Mouse (Mus musculus) ES-Bruce4 (cell line): ENCODE data around the gene Pkd2. TPM values are rescaled to one million over a fixed set of nuclear protein-coding genes. Genes with fewer than 3 reads are reported as not detected.

Source experiments
- H3K27ac ChIP-seq: 2 replicates; pipeline ENCODE4 v1.5.1; 2012; ENCODE audit warnings: low read length, inconsistent platforms; ENCODE audit not compliant: insufficient read depth
- H3K27me3 ChIP-seq: 2 replicates; pipeline ENCODE4 v1.6.1; 2012; ENCODE audit warnings: mild to moderate bottlenecking, low read length, inconsistent platforms; ENCODE audit not compliant: control insufficient read depth, poor library complexity, insufficient read depth, severe bottlenecking
- H3K36me3 ChIP-seq: 2 replicates; pipeline ENCODE4 v1.6.1; 2012; ENCODE audit warnings: inconsistent platforms, mild to moderate bottlenecking, low read length, moderate library complexity; ENCODE audit not compliant: control insufficient read depth, poor library complexity, insufficient read depth, severe bottlenecking
- H3K4me1 ChIP-seq: one replicate; pipeline ENCODE4 v1.8.1; 2011; ENCODE audit warnings: low read length; ENCODE audit not compliant: control insufficient read depth, insufficient read depth
- H3K4me3 ChIP-seq: 2 replicates; pipeline ENCODE4 v1.5.1; 2011; ENCODE audit warnings: low read depth, mild to moderate bottlenecking, low read length
- H3K9ac ChIP-seq: 2 replicates; pipeline ENCODE4 v1.6.1; 2012; ENCODE audit warnings: low read depth, mild to moderate bottlenecking, inconsistent platforms; ENCODE audit not compliant: poor library complexity, severe bottlenecking
- H3K9me3 ChIP-seq: replicated peaks from 2 replicates; pipeline ENCODE4 v1.6.1; 2012; ENCODE audit warnings: mild to moderate bottlenecking, low read length, inconsistent platforms; ENCODE audit not compliant: control insufficient read depth, poor library complexity, insufficient read depth, severe bottlenecking
- CTCF ChIP-seq: IDR thresholded peaks from one replicate; pipeline ENCODE4 v1.8.1; 2011; ENCODE audit warnings: low read depth, low read length
- EP300 ChIP-seq: IDR thresholded peaks from 2 replicates; pipeline ENCODE4 v1.6.1; 2011; ENCODE audit warnings: low read depth, low read length; ENCODE audit not compliant: insufficient read depth
- POLR2A ChIP-seq: IDR thresholded peaks from one replicate; pipeline ENCODE4 v1.8.1; 2011; ENCODE audit warnings: low read length; ENCODE audit not compliant: insufficient read depth
- polyA plus RNA-seq: library from polyadenylated mRNA; stranded (reverse); fragments of >200 nt; gene quantifications from 2 replicates; pipeline ENCODE4 v1.2.4, GENCODE M21; 2011; ENCODE audit warnings: low read depth; ENCODE audit not compliant: missing spikeins, insufficient read depth, insufficient read length

The Pkd2 gene
- polyA plus RNA-seq, 1 experiment = 21.0 TPM

DNA sequence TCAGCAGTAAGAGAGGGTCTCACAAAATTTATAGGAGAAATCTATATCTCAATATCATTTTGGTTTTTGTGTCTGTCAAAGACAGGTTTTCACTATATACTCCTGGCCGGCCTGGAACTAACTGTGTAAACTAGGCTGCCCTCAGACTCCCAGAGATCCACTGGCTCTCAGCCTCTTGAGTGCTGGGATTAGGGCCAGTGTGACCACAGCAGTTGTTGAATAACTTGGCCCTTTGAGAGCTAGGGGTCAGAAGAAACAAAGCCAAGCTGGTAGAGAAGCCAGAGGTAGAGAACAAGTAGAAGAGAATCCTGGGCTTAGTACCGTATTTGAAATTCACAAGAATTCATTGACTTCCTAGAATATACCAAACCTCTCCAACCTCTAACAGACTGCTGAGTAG lies 45.6 kb downstream of the Pkd2 start:
- no peaks in the 10 kb centered on the region for H3K4me1 ChIP-seq
- H3K36me3 ChIP-seq = peaks cover under 1% of the 10 kb centered on the region; the same call in 1 of the 2 replicates
- no peak overlapping the region for H3K9ac ChIP-seq
- no peaks in the 10 kb centered on the region for H3K27me3 ChIP-seq
- H3K27ac ChIP-seq = no peak overlapping the region
- TF ChIP-seq EP300 = no peak
- TF ChIP-seq POLR2A = no peak
- no peak for TF ChIP-seq CTCF
- no peak overlapping the region for H3K4me3 ChIP-seq
- no peaks in the 10 kb centered on the region for H3K9me3 ChIP-seq

GRCm38 (mm10) chr5:104507829-104508194 lies 48.6 kb downstream of the Pkd2 start:
- Histone ChIP-seq H3K27ac (no peak overlapping the region), H3K4me3 (no peak overlapping the region; the same call in 1 of the 2 replicates), H3K9me3 (no peaks in the 10 kb centered on the region), H3K27me3 (no peaks in the 10 kb centered on the region), H3K4me1 (no peaks in the 10 kb centered on the region), H3K9ac (peak overlapping the region; percentile 89; the same call in 1 of the 2 replicates), H3K36me3 (no peaks in the 10 kb centered on the region; the same call in 1 of the 2 replicates)
- no peak for TF ChIP-seq POLR2A
- TF ChIP-seq EP300 = no peak
- no peak for TF ChIP-seq CTCF

DNA sequence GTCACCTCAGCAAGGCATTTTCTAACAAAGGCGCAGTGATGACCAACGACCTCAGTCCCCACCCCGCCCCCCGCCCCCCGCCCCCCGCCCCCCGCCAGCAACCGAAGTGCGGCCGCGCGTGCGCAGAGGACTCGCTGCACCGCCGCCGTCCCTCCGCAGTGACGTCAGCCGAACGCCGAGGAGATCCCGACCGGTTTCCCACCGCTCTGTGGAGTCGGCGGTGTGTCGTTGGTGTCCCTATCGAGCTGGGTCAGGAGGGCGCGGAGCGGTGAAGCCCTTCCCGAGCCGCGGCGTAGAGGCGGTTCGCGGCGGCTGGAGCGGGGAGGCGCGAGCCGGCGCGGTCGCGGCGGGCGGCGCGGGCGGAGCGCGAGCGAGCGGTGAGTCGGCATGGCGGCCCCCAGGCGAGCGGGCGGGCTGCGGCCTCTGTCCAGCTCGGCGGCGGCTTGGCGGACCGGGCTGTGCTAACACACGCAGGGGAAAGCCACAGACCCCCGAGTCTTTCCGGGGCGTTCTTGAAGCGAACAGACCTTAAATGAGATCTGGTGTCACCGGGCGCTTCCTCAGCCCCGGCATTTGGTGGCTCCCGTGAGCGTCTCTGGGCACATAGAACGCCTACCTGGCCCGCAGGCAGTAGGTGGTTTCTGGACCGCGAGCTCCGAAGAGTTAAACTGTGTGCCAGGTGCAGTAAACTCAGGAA lies 49.1 kb downstream of the Pkd2 start, which contains the start of gene BC005561:
TSS of gene BC005561 (plus strand) at position 158 of the 697 bp plus-strand sequence.
- Histone ChIP-seq H3K9me3 (no peaks in the 10 kb centered on the region), H3K27me3 (no peaks in the 10 kb centered on the region), H3K27ac (no peak within 1 kb of the TSS), H3K4me1 (no peaks in the 10 kb centered on the region), H3K9ac (peak within 1 kb of the TSS; percentile 89), H3K4me3 (peak within 1 kb of the TSS; percentile 89), H3K36me3 (no peaks in the 10 kb centered on the region; the same call in 1 of the 2 replicates)
- TF ChIP-seq POLR2A (no peak), CTCF (no peak)

GRCm38 (mm10) chr5:104511211-104511610 lies 52.0 kb downstream of the Pkd2 start:
- no peak overlapping the region for H3K4me3 ChIP-seq
- H3K9me3 ChIP-seq = no peaks in the 10 kb centered on the region
- TF ChIP-seq EP300 (no peak), POLR2A (no peak), CTCF (no peak)
- no peaks in the 10 kb centered on the region for H3K4me1 ChIP-seq
- H3K9ac ChIP-seq = no peak overlapping the region
- no peaks in the 10 kb centered on the region for H3K36me3 ChIP-seq
- no peaks in the 10 kb centered on the region for H3K27me3 ChIP-seq
- no peak overlapping the region for H3K27ac ChIP-seq

DNA sequence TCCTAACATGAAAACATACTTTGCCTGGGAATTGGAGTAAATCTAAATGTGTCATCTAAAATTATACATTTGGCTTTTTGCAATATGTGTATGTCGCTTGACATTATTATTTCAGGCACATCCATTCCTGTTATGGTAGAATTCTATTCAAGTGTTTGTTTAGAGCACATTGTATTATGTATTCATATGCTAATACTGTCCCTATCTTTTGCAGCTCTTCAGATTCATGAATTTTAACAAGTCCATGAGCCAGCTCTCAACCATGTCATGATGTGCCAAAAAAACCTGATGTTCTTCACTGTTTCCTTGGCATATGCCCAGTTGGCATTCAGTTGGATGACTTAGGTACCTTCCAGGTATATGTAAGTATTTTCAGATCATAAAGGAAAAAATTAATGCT lies 79.4 kb downstream of the Pkd2 start:
- no peak overlapping the region for H3K9ac ChIP-seq
- H3K4me3 ChIP-seq = no peak overlapping the region
- no peak overlapping the region for H3K27ac ChIP-seq
- no peaks in the 10 kb centered on the region for H3K9me3 ChIP-seq
- TF ChIP-seq EP300 (no peak), CTCF (no peak), POLR2A (no peak)
- H3K4me1 ChIP-seq = no peaks in the 10 kb centered on the region
- H3K27me3 ChIP-seq = no peaks in the 10 kb centered on the region
- peaks cover 15% of the 10 kb centered on the region for H3K36me3 ChIP-seq

DNA sequence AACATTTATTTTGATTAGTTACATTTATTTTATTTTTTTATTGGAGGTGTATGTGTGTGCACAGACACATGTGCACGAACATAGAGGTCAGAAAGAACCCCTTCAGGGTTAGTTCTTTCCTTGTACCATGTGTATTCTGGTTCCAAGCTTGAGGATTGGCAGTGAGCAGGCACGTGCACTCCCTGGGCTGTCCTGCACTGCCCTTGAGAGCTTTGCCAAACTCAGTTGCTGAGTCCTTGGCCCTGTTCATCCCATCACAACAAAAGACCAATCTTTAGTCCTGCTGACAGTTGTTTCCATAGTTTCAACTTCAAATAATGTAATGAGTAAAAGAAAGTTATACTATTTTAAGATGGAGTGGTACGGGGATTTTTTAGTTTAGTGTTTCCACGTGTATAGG lies 80.1 kb downstream of the Pkd2 start:
- H3K9ac ChIP-seq = no peak overlapping the region
- TF ChIP-seq POLR2A (no peak), EP300 (no peak), CTCF (no peak)
- H3K9me3 ChIP-seq = no peaks in the 10 kb centered on the region
- peaks cover 15% of the 10 kb centered on the region for H3K36me3 ChIP-seq
- no peaks in the 10 kb centered on the region for H3K4me1 ChIP-seq
- H3K27ac ChIP-seq = no peak overlapping the region
- no peak overlapping the region for H3K4me3 ChIP-seq
- H3K27me3 ChIP-seq = no peaks in the 10 kb centered on the region

Other genes starting within 250 kb of the Pkd2 start
- gene Ibsp, start 160.3 kb upstream of the Pkd2 start, polyA plus RNA-seq = not detected in 2 replicates
- not detected in 2 replicates for gene Mepe, start 134.1 kb upstream of the Pkd2 start, polyA plus RNA-seq
- gene Spp1, start 24.3 kb upstream of the Pkd2 start, polyA plus RNA-seq = 350 and 395 TPM in 2 replicates
- gene BC005561, start 48.9 kb downstream of the Pkd2 start, polyA plus RNA-seq = 12.6 and 13.7 TPM in 2 replicates